Mouse (Mus musculus) ES-E14 (cell line): ENCODE data around the gene Sphk2. TPM values are rescaled to one million over a fixed set of nuclear protein-coding genes. Genes with fewer than 3 reads are reported as not detected.

Experiments
- DNase-seq: peaks from one replicate; pipeline ENCODE4 v3.0.0-alpha.2; 2013; ENCODE audit warnings: low read depth, low spot score
- H3K27ac ChIP-seq: 2 replicates; pipeline ENCODE4 v1.5.1; 2012; ENCODE audit warnings: low read depth, mild to moderate bottlenecking, low read length, moderate library complexity, mixed read lengths; ENCODE audit not compliant: poor library complexity, insufficient read depth, severe bottlenecking
- H3K36me3 ChIP-seq: 2 replicates; pipeline ENCODE4 v1.6.1; 2012; ENCODE audit warnings: mild to moderate bottlenecking, low read length, moderate library complexity, mixed read lengths; ENCODE audit not compliant: control insufficient read depth, poor library complexity, insufficient read depth, severe bottlenecking
- H3K4me1 ChIP-seq, 2 experiments: fragments of 150-350 bp in 1 of 2; sonication (generic) in 1 of 2; 2 replicates each; pipeline ENCODE4 v1.6.1; 2012; ENCODE audit warnings: low read length in 2 of 2, mild to moderate bottlenecking in 1 of 2, mixed read lengths in 1 of 2; ENCODE audit not compliant: control insufficient read depth in 2 of 2, insufficient read depth in 2 of 2, poor library complexity in 1 of 2
- H3K4me3 ChIP-seq, 2 experiments: fragments of 150-350 bp in 1 of 2; sonication (generic) in 1 of 2; 2 replicates each; pipeline ENCODE4 v1.5.1; 2012; ENCODE audit warnings: low read length in 2 of 2, low read depth in 1 of 2, mild to moderate bottlenecking in 1 of 2, mixed read lengths in 1 of 2; ENCODE audit not compliant: insufficient read depth in 1 of 2, poor library complexity in 1 of 2, severe bottlenecking in 1 of 2
- H3K9ac ChIP-seq: 2 replicates; pipeline ENCODE4 v1.6.1; 2012; ENCODE audit warnings: low read depth, mild to moderate bottlenecking, low read length, mixed read lengths; ENCODE audit not compliant: poor library complexity, insufficient read depth, severe bottlenecking
- H3K9me3 ChIP-seq: fragments of 150-350 bp; sonication (generic); 2 replicates; pipeline ENCODE4 v1.6.1; 2012; ENCODE audit warnings: low read depth, mild to moderate bottlenecking, low read length; ENCODE audit not compliant: control insufficient read depth, insufficient read depth
- CHD2 ChIP-seq: IDR thresholded peaks from 2 replicates; pipeline ENCODE4 v1.6.1; 2014; ENCODE audit warnings: mild to moderate bottlenecking, low read depth, low read length, inconsistent platforms
- HCFC1 ChIP-seq: IDR thresholded peaks from 2 replicates; pipeline ENCODE4 v1.6.1; 2012; ENCODE audit warnings: low read length, inconsistent platforms, borderline replicate concordance; ENCODE audit not compliant: insufficient read depth
- MAFK ChIP-seq: IDR thresholded peaks from 2 replicates; pipeline ENCODE4 v1.6.1; 2014; ENCODE audit warnings: mild to moderate bottlenecking, low read depth, low read length, inconsistent platforms; ENCODE audit not compliant: insufficient read depth
- ZC3H11A ChIP-seq: IDR thresholded peaks from 2 replicates; pipeline ENCODE4 v1.6.1; 2012; ENCODE audit warnings: low read depth, mild to moderate bottlenecking, inconsistent platforms, low read length, borderline replicate concordance
- ZNF384 ChIP-seq: IDR thresholded peaks from 2 replicates; pipeline ENCODE4 v1.6.1; 2012; ENCODE audit warnings: low read depth, low read length, inconsistent platforms
- in situ Hi-C, 2 experiments: fragments of 600-800 bp; cut with MboI; formaldehyde crosslinking; loops; one replicate each; pipeline ENCODE4 v1.15.1; 2025; ENCODE audit warnings: low sequenced_read_pairs in 2 of 2, inconsistent platforms in 1 of 2; ENCODE audit not compliant: unreplicated experiment in 2 of 2
- total RNA-seq: library from RNA; depleted of rRNA; stranded (reverse); fragments of 300-350 nt; gene quantifications from 2 replicates; pipeline ENCODE4 v1.2.3, GENCODE M21; 2012; rRNA removed

The Sphk2 gene
- total RNA-seq, result 18.7 and 21.5 TPM in 2 replicates

GRCm38 (mm10) chr7:45717918-45718297 is at the start of gene Sphk2:
Gene Sphk2, minus strand, starts transcription at chr7:45718002.
- peak; percentile 98 for DNase-seq
- Histone ChIP-seq H3K27ac (peak within 1 kb of the TSS; percentile 81), H3K9me3 (no peaks in the 10 kb centered on the region), H3K36me3 (peaks cover 52% of the 10 kb centered on the region), H3K4me1 (peaks cover 0 to 15% of the 10 kb centered on the region in 2 experiments; a peak in 2 of 4 replicates), H3K4me3 (peak within 1 kb of the TSS; percentile 88 to 93), H3K9ac (peak within 1 kb of the TSS; percentile 98)
- TF ChIP-seq HCFC1 (peak; percentile 92), ZC3H11A (0 out of 2 replicates have a peak, but pooled peaks have one; percentile 16), MAFK (no peak)
- in situ Hi-C loops, result no loop called here

- H3K9ac ChIP-seq, result no peak overlapping the region
- in situ Hi-C loops, result no loop called here
- TF ChIP-seq ZNF384, result no peak
- TF ChIP-seq MAFK, result no peak
- TF ChIP-seq CHD2, result no peak
- TF ChIP-seq HCFC1, result no peak
- no peak for TF ChIP-seq ZC3H11A
Measured at GRCm38 (mm10) chr7:45767500-45767899, 49.7 kb upstream of the Sphk2 start.

GRCm38 (mm10) chr7:45766764-45767163 is 49.0 kb upstream of the Sphk2 start:
- Histone ChIP-seq H3K27ac (no peak overlapping the region), H3K9ac (no peak overlapping the region), H3K36me3 (no peaks in the 10 kb centered on the region), H3K9me3 (no peaks in the 10 kb centered on the region), H3K4me3 (no peak overlapping the region), H3K4me1 (peaks cover 0 to 14% of the 10 kb centered on the region in 2 experiments; a peak in 1 of 4 replicates)
- no peak for DNase-seq
- in situ Hi-C loops, result no loop called here
- TF ChIP-seq MAFK (no peak), CHD2 (no peak), HCFC1 (no peak), ZNF384 (no peak), ZC3H11A (no peak)

More at GRCm38 (mm10) chr7:45767500-45767899, 49.7 kb upstream of the Sphk2 start:
- Histone ChIP-seq H3K27ac (no peak overlapping the region), H3K4me3 (no peak overlapping the region), H3K36me3 (no peaks in the 10 kb centered on the region), H3K9me3 (no peaks in the 10 kb centered on the region), H3K4me1 (peaks cover 0 to 14% of the 10 kb centered on the region in 2 experiments; a peak in 1 of 4 replicates)
- DNase-seq, result no peak

- peaks cover 0 to 12% of the 10 kb centered on the region in 2 experiments; a peak in 1 of 4 replicates for H3K4me1 ChIP-seq
- in situ Hi-C loops, result no loop called here
Measured at GRCm38 (mm10) chr7:45765995-45766394, 48.2 kb upstream of the Sphk2 start.

More at GRCm38 (mm10) chr7:45765995-45766394, 48.2 kb upstream of the Sphk2 start:
- H3K27ac ChIP-seq, result no peak overlapping the region
- H3K36me3 ChIP-seq, result no peaks in the 10 kb centered on the region
- no peaks in the 10 kb centered on the region for H3K9me3 ChIP-seq
- no peak for DNase-seq
- no peak overlapping the region for H3K4me3 ChIP-seq
- H3K9ac ChIP-seq, result no peak overlapping the region
- TF ChIP-seq ZC3H11A (no peak), CHD2 (no peak), HCFC1 (no peak), MAFK (no peak), ZNF384 (no peak)
